Mouse (Mus musculus): ENCODE measurements around the gene Tmem218.

GRCm38 (mm10) chr9:37166899-37167298 lies 41.1 kb upstream of the Tmem218 start:
- TF ChIP-seq CTCF (IDR thresholded peaks at IDR 0.05; ENCODE audit: low read depth) = peak; percentile 25; the same call in 1 of the 2 replicates
- no peak for TF ChIP-seq EP300 (IDR thresholded peaks at IDR 0.05; ENCODE audit: low read depth)
